Mouse (Mus musculus) layer of hippocampus, adult 9-10 months (tissue): ENCODE measurements at regions not wholly inside any gene's neighbourhood (a gene's known extent, or its start where the extent isn't known, plus 50 kb on each side); places are given as distances from the start of the nearest gene placed in this dataset.

Experiments
- DNase-seq: peaks from one replicate; pipeline ENCODE4 v3.0.0; 2022; ENCODE audit warnings: low spot score

- peak; percentile 0 for DNase-seq
Observed at GRCm38 (mm10) chr3:47348451-47348850, 900.4 kb upstream of the Pabpc4l start.

GRCm38 (mm10) chr3:47316356-47317028, 868.5 kb upstream of the Pabpc4l start:
- DNase-seq: no peak

GRCm38 (mm10) chr3:47281783-47282182, 833.8 kb upstream of the Pabpc4l start:
- DNase-seq: no peak

- DNase-seq: no peak
Observed at GRCm38 (mm10) chr3:47280270-47280669, 832.3 kb upstream of the Pabpc4l start.

GRCm38 (mm10) chr3:47241030-47241429, 793.0 kb upstream of the Pabpc4l start:
- no peak for DNase-seq

- DNase-seq: no peak
Observed at GRCm38 (mm10) chr3:47230234-47230633, 782.2 kb upstream of the Pabpc4l start.

GRCm38 (mm10) chr3:47218587-47218986, 770.6 kb upstream of the Pabpc4l start:
- DNase-seq: no peak

- DNase-seq: no peak
Observed at GRCm38 (mm10) chr3:47213141-47213540, 765.1 kb upstream of the Pabpc4l start.

- DNase-seq: no peak
Observed at GRCm38 (mm10) chr3:47197584-47197983, 749.6 kb upstream of the Pabpc4l start.

- DNase-seq: no peak
Observed at GRCm38 (mm10) chr3:47184226-47184625, 736.2 kb upstream of the Pabpc4l start.

GRCm38 (mm10) chr3:47182762-47183161, 734.7 kb upstream of the Pabpc4l start:
- no peak for DNase-seq

GRCm38 (mm10) chr3:47180377-47180776, 732.4 kb upstream of the Pabpc4l start:
- DNase-seq: no peak
